Mouse (Mus musculus): ENCODE results near the gene Sh3glb2. TPM values are rescaled to one million over a fixed set of nuclear protein-coding genes. Genes with fewer than 3 reads are reported as not detected.
A peak's percentile ranks its signal among the peaks of the same experiment; 100 is the strongest.

Sh3glb2 gene
- polyA plus RNA-seq, 1 experiment from 2014 or later = 59.9 TPM

DNA sequence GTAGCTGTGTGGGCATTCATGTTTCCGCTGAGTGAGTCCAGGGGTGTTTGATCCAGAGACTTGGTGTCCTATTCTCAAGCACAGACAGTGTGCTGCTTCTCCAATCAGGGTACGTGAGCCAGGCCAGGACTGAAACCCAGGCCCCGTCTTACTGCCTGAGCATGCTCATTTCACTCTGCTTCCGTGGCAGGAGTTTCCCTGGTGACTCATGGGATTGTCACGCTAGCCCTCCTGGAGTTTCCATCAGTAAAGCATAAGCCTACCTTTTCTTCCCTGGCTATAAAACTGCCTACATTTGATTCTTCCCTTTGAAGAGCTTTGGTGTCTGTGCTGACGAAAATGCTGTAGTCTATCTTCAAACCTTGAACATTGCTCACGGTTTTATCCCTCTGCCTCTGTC, 36.0 kb downstream of the Sh3glb2 start:
- H3K36me3 ChIP-seq (ENCODE audit: insufficient read depth) = peaks cover 88% of the 10 kb centered on the region
- no peak overlapping the region for H3K27ac ChIP-seq (ENCODE audit: low read depth)
- no peak overlapping the region for H3K4me3 ChIP-seq (ENCODE audit: low read depth, low read length)
- H3K9me3 ChIP-seq (ENCODE audit: low read depth, low read length) = no peaks in the 10 kb centered on the region
- no peak for DNase-seq
- H3K27me3 ChIP-seq (ENCODE audit: insufficient read depth, low read length) = no peaks in the 10 kb centered on the region
- H3K4me2 ChIP-seq = no peak overlapping the region
- TF ChIP-seq CTCF (IDR thresholded peaks at IDR 0.05; ENCODE audit: low read depth) = no peak
- no peak overlapping the region for H3K9ac ChIP-seq
- WGBS = 97% methylated on average over 7 of the region's 7 CpGs
- H3K4me1 ChIP-seq (ENCODE audit: insufficient read depth) = no peaks in the 10 kb centered on the region
- ATAC-seq (ENCODE audit: insufficient read depth) = no peak

DNA sequence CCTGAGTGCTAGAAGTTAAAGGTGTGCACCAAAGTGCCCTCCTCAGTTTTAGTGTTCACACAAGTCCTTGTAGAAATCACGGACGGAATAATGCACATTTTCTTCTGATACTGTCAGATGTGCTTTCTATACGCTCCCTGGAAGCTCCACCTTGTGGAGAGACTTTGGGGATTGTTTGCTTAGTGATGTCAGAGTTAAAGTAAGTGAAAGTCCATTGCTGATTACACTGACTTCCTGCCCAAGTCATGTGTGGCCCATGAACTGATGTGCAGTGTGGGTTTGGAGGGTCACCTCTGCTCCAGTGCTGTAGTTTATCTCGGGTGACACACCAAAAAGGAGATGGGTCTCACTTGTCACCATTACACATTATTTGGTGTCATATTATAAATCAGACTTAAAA, 39.9 kb downstream of the Sh3glb2 start:
- no peak overlapping the region for H3K27ac ChIP-seq (ENCODE audit: low read depth)
- no peaks in the 10 kb centered on the region for H3K9me3 ChIP-seq (ENCODE audit: low read depth, low read length)
- H3K27me3 ChIP-seq (ENCODE audit: insufficient read depth, low read length) = no peaks in the 10 kb centered on the region
- ATAC-seq (ENCODE audit: insufficient read depth) (no peak), DNase-seq (no peak)
- H3K36me3 ChIP-seq (ENCODE audit: insufficient read depth) = peaks cover 94% of the 10 kb centered on the region
- H3K4me3 ChIP-seq (ENCODE audit: low read depth, low read length) = no peak overlapping the region
- H3K9ac ChIP-seq = no peak overlapping the region
- no peaks in the 10 kb centered on the region for H3K4me1 ChIP-seq (ENCODE audit: insufficient read depth)
- WGBS = 77% methylated on average over 4 of the region's 4 CpGs
- TF ChIP-seq CTCF (IDR thresholded peaks at IDR 0.05; ENCODE audit: low read depth) = no peak
- no peak overlapping the region for H3K4me2 ChIP-seq

DNA sequence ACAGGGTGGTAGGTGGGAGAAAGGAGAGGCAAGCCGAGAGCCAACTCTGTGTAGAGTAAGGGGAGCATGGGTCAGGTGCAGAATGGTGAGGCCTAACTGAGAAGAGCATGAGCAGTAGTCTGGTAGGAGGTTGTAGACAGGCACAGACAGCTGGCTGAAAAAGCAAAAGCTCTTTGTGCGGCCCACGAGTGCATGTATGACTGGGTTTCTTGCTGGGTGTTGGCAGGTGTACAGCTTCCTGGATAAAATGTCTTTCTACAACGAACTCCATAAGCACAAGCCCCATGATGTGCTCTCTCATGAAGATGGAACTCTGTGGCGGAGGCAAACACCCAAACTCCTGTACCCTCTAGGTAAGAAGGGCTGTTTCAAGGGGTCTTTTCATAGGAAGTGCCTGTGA, 42.2 kb downstream of the Sh3glb2 start:
- no peaks in the 10 kb centered on the region for H3K27me3 ChIP-seq (ENCODE audit: insufficient read depth, low read length)
- no peaks in the 10 kb centered on the region for H3K9me3 ChIP-seq (ENCODE audit: low read depth, low read length)
- peaks cover 94% of the 10 kb centered on the region for H3K36me3 ChIP-seq (ENCODE audit: insufficient read depth)
- DNase-seq (no peak), ATAC-seq (ENCODE audit: insufficient read depth) (no peak)
- 92% methylated on average over 5 of the region's 5 CpGs for WGBS
- no peaks in the 10 kb centered on the region for H3K4me1 ChIP-seq (ENCODE audit: insufficient read depth)
- no peak for TF ChIP-seq CTCF (IDR thresholded peaks at IDR 0.05; ENCODE audit: low read depth)
- H3K4me2 ChIP-seq = no peak overlapping the region
- H3K9ac ChIP-seq = no peak overlapping the region
- H3K27ac ChIP-seq (ENCODE audit: low read depth) = no peak overlapping the region
- H3K4me3 ChIP-seq (ENCODE audit: low read depth, low read length) = no peak overlapping the region

DNA sequence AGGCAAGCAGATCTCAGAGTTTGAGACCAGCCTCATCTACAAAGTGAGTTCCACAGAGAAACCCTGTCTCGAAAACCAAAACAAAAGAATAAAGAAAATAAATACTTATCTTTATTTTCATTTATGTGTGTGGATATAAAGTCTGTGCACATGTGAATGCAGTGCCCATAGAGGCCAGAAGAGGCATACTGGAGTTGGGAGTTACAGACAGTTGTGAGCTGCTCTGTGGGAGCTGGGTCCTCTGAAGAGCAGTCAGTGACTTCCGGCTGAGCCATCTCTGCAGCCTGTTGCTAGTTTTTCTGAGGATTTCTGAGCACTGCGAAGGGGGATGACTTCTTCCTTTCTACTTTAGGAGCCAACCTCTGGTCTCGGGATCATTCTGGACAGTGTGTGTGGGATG, 43.0 kb downstream of the Sh3glb2 start:
- 91% methylated on average over 4 of the region's 4 CpGs for WGBS
- no peak for DNase-seq

DNA sequence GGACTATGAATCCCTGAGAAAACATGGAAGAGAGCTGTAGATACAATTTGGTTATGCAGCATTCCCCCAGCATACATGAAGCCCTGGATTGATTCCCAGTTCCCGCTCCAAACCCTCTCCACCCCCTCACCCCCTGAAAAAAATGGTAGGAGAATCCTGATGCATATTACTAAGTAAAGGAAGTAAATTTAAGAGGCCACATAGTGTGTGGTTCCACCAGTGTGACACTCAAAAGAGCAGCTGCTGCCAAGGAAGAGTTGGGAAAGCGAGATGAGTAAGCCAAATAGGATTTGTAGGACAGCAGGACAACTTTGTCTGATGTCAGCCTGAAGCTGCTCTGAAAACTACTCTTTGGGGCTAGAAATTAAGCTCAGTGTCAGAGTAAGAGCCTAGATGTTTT, 47.7 kb downstream of the Sh3glb2 start:
- Histone ChIP-seq H3K27me3 (ENCODE audit: insufficient read depth, low read length) (no peaks in the 10 kb centered on the region), H3K9ac (no peak overlapping the region), H3K27ac (ENCODE audit: low read depth) (no peak overlapping the region), H3K36me3 (ENCODE audit: insufficient read depth) (peaks cover 98% of the 10 kb centered on the region), H3K4me1 (ENCODE audit: insufficient read depth) (no peaks in the 10 kb centered on the region), H3K9me3 (ENCODE audit: low read depth, low read length) (no peaks in the 10 kb centered on the region), H3K4me3 (ENCODE audit: low read depth, low read length) (no peak overlapping the region), H3K4me2 (no peak overlapping the region)
- 93% methylated on average over 2 of the region's 2 CpGs for WGBS
- TF ChIP-seq CTCF (IDR thresholded peaks at IDR 0.05; ENCODE audit: low read depth) = no peak
- no peak for ATAC-seq (ENCODE audit: insufficient read depth)
- DNase-seq = no peak

More for the DNA sequence above, 43.0 kb downstream of the Sh3glb2 start:
- Histone ChIP-seq H3K9me3 (ENCODE audit: low read depth, low read length) (no peaks in the 10 kb centered on the region), H3K27me3 (ENCODE audit: insufficient read depth, low read length) (no peaks in the 10 kb centered on the region), H3K4me2 (no peak overlapping the region), H3K9ac (no peak overlapping the region), H3K36me3 (ENCODE audit: insufficient read depth) (peaks cover 93% of the 10 kb centered on the region), H3K4me3 (ENCODE audit: low read depth, low read length) (no peak overlapping the region), H3K27ac (ENCODE audit: low read depth) (no peak overlapping the region), H3K4me1 (ENCODE audit: insufficient read depth) (no peaks in the 10 kb centered on the region)
- peak; percentile 16; the same call in 1 of the 2 replicates for TF ChIP-seq CTCF (IDR thresholded peaks at IDR 0.05; ENCODE audit: low read depth)
- ATAC-seq (ENCODE audit: insufficient read depth) = no peak

DNA sequence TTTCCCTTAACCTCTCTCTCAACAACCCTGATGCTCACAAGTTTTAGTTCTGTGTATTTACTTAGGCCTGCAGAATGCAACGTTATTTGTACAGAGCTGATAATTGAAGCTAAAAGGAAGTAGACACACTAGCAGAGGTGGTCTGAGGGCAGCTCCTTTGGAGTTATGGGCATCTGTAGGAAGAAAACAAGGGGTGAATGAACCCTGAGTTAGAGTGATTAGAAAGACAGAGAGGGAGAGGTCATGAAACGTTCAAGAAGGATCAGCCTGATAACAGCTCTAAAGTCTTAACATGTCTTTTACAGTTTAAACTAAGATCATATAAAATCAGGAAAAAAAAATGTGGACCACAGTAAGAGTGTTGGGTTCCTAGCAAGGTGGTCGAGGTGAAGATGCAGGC, 49.8 kb downstream of the Sh3glb2 start:
- DNase-seq (no peak), ATAC-seq (ENCODE audit: insufficient read depth) (no peak)
- Histone ChIP-seq H3K4me1 (ENCODE audit: insufficient read depth) (no peaks in the 10 kb centered on the region), H3K36me3 (ENCODE audit: insufficient read depth) (peaks cover 98% of the 10 kb centered on the region), H3K9me3 (ENCODE audit: low read depth, low read length) (no peaks in the 10 kb centered on the region), H3K4me2 (no peak overlapping the region), H3K9ac (no peak overlapping the region), H3K27me3 (ENCODE audit: insufficient read depth, low read length) (no peaks in the 10 kb centered on the region), H3K4me3 (ENCODE audit: low read depth, low read length) (no peak overlapping the region), H3K27ac (ENCODE audit: low read depth) (no peak overlapping the region)
- 80% methylated on average over 3 of the region's 3 CpGs for WGBS
- no peak for TF ChIP-seq CTCF (IDR thresholded peaks at IDR 0.05; ENCODE audit: low read depth)

DNA sequence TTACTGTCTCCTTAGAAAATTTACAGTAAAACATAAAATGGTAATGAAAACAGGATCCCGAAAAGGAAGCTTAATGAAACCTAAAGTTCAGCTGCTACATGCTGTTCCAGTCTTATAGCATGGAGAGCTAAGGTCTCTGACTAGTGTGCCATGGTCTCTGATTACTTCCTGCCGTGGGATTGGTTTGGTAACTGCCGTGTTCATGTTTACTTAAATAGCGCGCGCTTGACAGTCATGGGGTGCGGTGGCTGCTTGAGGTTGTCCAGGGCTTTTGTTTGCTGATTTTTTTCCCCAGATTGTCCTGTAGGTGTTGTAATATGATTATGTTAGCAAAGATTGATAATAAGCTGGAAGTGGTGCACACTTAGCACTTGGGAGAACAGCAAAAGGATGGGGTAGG, 53.0 kb downstream of the Sh3glb2 start:
- Histone ChIP-seq H3K27me3 (ENCODE audit: insufficient read depth, low read length) (no peaks in the 10 kb centered on the region), H3K4me3 (ENCODE audit: low read depth, low read length) (no peak overlapping the region), H3K9me3 (ENCODE audit: low read depth, low read length) (no peaks in the 10 kb centered on the region), H3K27ac (ENCODE audit: low read depth) (no peak overlapping the region), H3K9ac (no peak overlapping the region), H3K4me2 (no peak overlapping the region), H3K4me1 (ENCODE audit: insufficient read depth) (no peaks in the 10 kb centered on the region), H3K36me3 (ENCODE audit: insufficient read depth) (peaks cover 97% of the 10 kb centered on the region)
- WGBS = 89% methylated on average over 7 of the region's 7 CpGs
- ATAC-seq (ENCODE audit: insufficient read depth) (no peak), DNase-seq (no peak)
- TF ChIP-seq CTCF (IDR thresholded peaks at IDR 0.05; ENCODE audit: low read depth) = no peak

DNA sequence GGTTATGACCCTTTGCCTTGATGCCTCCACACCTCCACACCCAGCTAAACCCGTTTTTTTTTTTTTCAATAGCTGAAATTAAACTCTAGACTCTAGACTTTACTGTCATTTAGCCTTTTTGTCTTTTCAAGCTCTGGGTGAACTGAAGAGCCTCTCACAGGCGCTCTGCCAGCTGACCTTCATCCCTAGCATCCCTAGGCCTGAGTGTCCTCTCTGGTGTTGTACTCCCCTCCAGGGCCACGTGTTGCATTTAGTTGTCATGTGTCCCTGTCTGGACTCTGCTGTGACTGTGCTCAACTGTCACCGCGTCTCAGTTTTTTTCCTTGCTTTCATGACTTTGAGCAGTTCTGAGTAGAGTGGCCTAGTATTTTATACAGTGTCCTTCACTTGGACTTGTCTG, 59.2 kb downstream of the Sh3glb2 start:
- Histone ChIP-seq H3K9me3 (ENCODE audit: low read depth, low read length) (no peaks in the 10 kb centered on the region), H3K36me3 (ENCODE audit: insufficient read depth) (peaks cover 72% of the 10 kb centered on the region)
- ATAC-seq (ENCODE audit: insufficient read depth) = no peak

More for the DNA sequence above, 59.2 kb downstream of the Sh3glb2 start:
- no peak overlapping the region for H3K4me3 ChIP-seq (ENCODE audit: low read depth, low read length)
- H3K9ac ChIP-seq = no peak overlapping the region
- TF ChIP-seq CTCF (IDR thresholded peaks at IDR 0.05; ENCODE audit: low read depth) = no peak
- H3K4me2 ChIP-seq = no peak overlapping the region
- no peaks in the 10 kb centered on the region for H3K4me1 ChIP-seq (ENCODE audit: insufficient read depth)
- 85% methylated on average over 5 of the region's 5 CpGs for WGBS
- H3K27ac ChIP-seq (ENCODE audit: low read depth) = no peak overlapping the region
- no peaks in the 10 kb centered on the region for H3K27me3 ChIP-seq (ENCODE audit: insufficient read depth, low read length)
- DNase-seq = no peak
